Mouse (Mus musculus): ENCODE measurements at regions not wholly inside any gene's neighbourhood (a gene's known extent, or its start where the extent isn't known, plus 50 kb on each side); places are given as distances from the start of the nearest gene placed in this dataset.

GRCm38 (mm10) chr19:59846807-59847206, 96.6 kb downstream of the Rab11fip2 start:
- TF ChIP-seq CTCF (IDR thresholded peaks at IDR 0.05; ENCODE audit: low read depth) (no peak), EP300 (IDR thresholded peaks at IDR 0.05; ENCODE audit: low read depth) (no peak)

Data from liver, postnatal 0 days (tissue).